Mouse (Mus musculus): ENCODE measurements around the gene Myl4.

The Myl4 gene

GRCm38 (mm10) chr11:104544507-104544906 is 6.0 kb upstream of the Myl4 start:
- no peaks in the 10 kb centered on the region for H3K9me3 ChIP-seq (ENCODE audit: low read length)
- peaks cover 56% of the 10 kb centered on the region for H3K4me1 ChIP-seq (replicated peaks; ENCODE audit: low read depth, low read length)
- peaks cover 26% of the 10 kb centered on the region for H3K36me3 ChIP-seq (ENCODE audit: insufficient read depth, low read length)
- TF ChIP-seq NANOG (IDR thresholded peaks at IDR 0.05; ENCODE audit: borderline replicate concordance, low read length) (no peak), POU5F1 (IDR thresholded peaks at IDR 0.05; ENCODE audit: borderline replicate concordance, low read length) (no peak), CTCF (conservative IDR thresholded peaks at IDR 0.05; ENCODE audit: low read length) (no peak)
- no peak overlapping the region for H3K4me3 ChIP-seq (replicated peaks; ENCODE audit: low read length)
- no peaks in the 10 kb centered on the region for H3K27me3 ChIP-seq (ENCODE audit: insufficient read depth, low read length)

- TF ChIP-seq NANOG (IDR thresholded peaks at IDR 0.05; ENCODE audit: borderline replicate concordance, low read length) (no peak), POU5F1 (IDR thresholded peaks at IDR 0.05; ENCODE audit: borderline replicate concordance, low read length) (no peak), CTCF (conservative IDR thresholded peaks at IDR 0.05; ENCODE audit: low read length) (no peak)
- Histone ChIP-seq H3K36me3 (ENCODE audit: insufficient read depth, low read length) (peaks cover 12% of the 10 kb centered on the region), H3K9me3 (ENCODE audit: low read length) (no peaks in the 10 kb centered on the region), H3K27me3 (ENCODE audit: insufficient read depth, low read length) (no peaks in the 10 kb centered on the region), H3K4me3 (replicated peaks; ENCODE audit: low read length) (no peak overlapping the region), H3K4me1 (replicated peaks; ENCODE audit: low read depth, low read length) (peaks cover 65% of the 10 kb centered on the region)
Measured at GRCm38 (mm10) chr11:104547502-104547901, 3.0 kb upstream of the Myl4 start.

- Histone ChIP-seq H3K27me3 (ENCODE audit: insufficient read depth, low read length) (no peaks in the 10 kb centered on the region), H3K4me3 (replicated peaks; ENCODE audit: low read length) (peak overlapping the region; percentile 97), H3K9me3 (ENCODE audit: low read length) (no peaks in the 10 kb centered on the region), H3K36me3 (ENCODE audit: insufficient read depth, low read length) (peaks cover 12% of the 10 kb centered on the region), H3K4me1 (replicated peaks; ENCODE audit: low read depth, low read length) (peaks cover 66% of the 10 kb centered on the region)
- no peak for TF ChIP-seq POU5F1 (IDR thresholded peaks at IDR 0.05; ENCODE audit: borderline replicate concordance, low read length)
- no peak for TF ChIP-seq CTCF (conservative IDR thresholded peaks at IDR 0.05; ENCODE audit: low read length)
- no peak for TF ChIP-seq NANOG (IDR thresholded peaks at IDR 0.05; ENCODE audit: borderline replicate concordance, low read length)
Measured at GRCm38 (mm10) chr11:104549438-104550405, 741 bp upstream of the Myl4 start.

- H3K9me3 ChIP-seq (ENCODE audit: low read length), result no peaks in the 10 kb centered on the region
- no peaks in the 10 kb centered on the region for H3K36me3 ChIP-seq (ENCODE audit: insufficient read depth, low read length)
- no peak overlapping the region for H3K4me3 ChIP-seq (replicated peaks; ENCODE audit: low read length)
- H3K4me1 ChIP-seq (replicated peaks; ENCODE audit: low read depth, low read length), result peaks cover 13% of the 10 kb centered on the region
- TF ChIP-seq POU5F1 (IDR thresholded peaks at IDR 0.05; ENCODE audit: borderline replicate concordance, low read length), result no peak
- TF ChIP-seq CTCF (conservative IDR thresholded peaks at IDR 0.05; ENCODE audit: low read length), result no peak
- no peak for TF ChIP-seq NANOG (IDR thresholded peaks at IDR 0.05; ENCODE audit: borderline replicate concordance, low read length)
- H3K27me3 ChIP-seq (ENCODE audit: insufficient read depth, low read length), result peaks cover 9% of the 10 kb centered on the region; the same call in 1 of the 2 replicates
Measured at GRCm38 (mm10) chr11:104558065-104558464, 7.6 kb downstream of the Myl4 start.

- TF ChIP-seq CTCF (conservative IDR thresholded peaks at IDR 0.05; ENCODE audit: low read length) (no peak), NANOG (IDR thresholded peaks at IDR 0.05; ENCODE audit: borderline replicate concordance, low read length) (no peak), POU5F1 (IDR thresholded peaks at IDR 0.05; ENCODE audit: borderline replicate concordance, low read length) (no peak)
- Histone ChIP-seq H3K36me3 (ENCODE audit: insufficient read depth, low read length) (no peaks in the 10 kb centered on the region), H3K27me3 (ENCODE audit: insufficient read depth, low read length) (peaks cover 9% of the 10 kb centered on the region; the same call in 1 of the 2 replicates), H3K9me3 (ENCODE audit: low read length) (no peaks in the 10 kb centered on the region), H3K4me1 (replicated peaks; ENCODE audit: low read depth, low read length) (peaks cover 13% of the 10 kb centered on the region), H3K4me3 (replicated peaks; ENCODE audit: low read length) (no peak overlapping the region)
Measured at GRCm38 (mm10) chr11:104558651-104559403, 8.4 kb downstream of the Myl4 start.

- no peak overlapping the region for H3K4me3 ChIP-seq (replicated peaks; ENCODE audit: low read length)
- H3K36me3 ChIP-seq (ENCODE audit: insufficient read depth, low read length), result no peaks in the 10 kb centered on the region
- H3K27me3 ChIP-seq (ENCODE audit: insufficient read depth, low read length), result peaks cover 9% of the 10 kb centered on the region; the same call in 1 of the 2 replicates
- TF ChIP-seq POU5F1 (IDR thresholded peaks at IDR 0.05; ENCODE audit: borderline replicate concordance, low read length) (no peak), NANOG (IDR thresholded peaks at IDR 0.05; ENCODE audit: borderline replicate concordance, low read length) (no peak), CTCF (conservative IDR thresholded peaks at IDR 0.05; ENCODE audit: low read length) (no peak)
- no peaks in the 10 kb centered on the region for H3K9me3 ChIP-seq (ENCODE audit: low read length)
- peaks cover 9% of the 10 kb centered on the region for H3K4me1 ChIP-seq (replicated peaks; ENCODE audit: low read depth, low read length)
Measured at GRCm38 (mm10) chr11:104560971-104561370, 10.5 kb downstream of the Myl4 start.

- H3K4me3 ChIP-seq (replicated peaks; ENCODE audit: low read length), result no peak overlapping the region
- TF ChIP-seq NANOG (IDR thresholded peaks at IDR 0.05; ENCODE audit: borderline replicate concordance, low read length) (no peak), CTCF (conservative IDR thresholded peaks at IDR 0.05; ENCODE audit: low read length) (no peak), POU5F1 (IDR thresholded peaks at IDR 0.05; ENCODE audit: borderline replicate concordance, low read length) (no peak)
- peaks cover 8% of the 10 kb centered on the region for H3K4me1 ChIP-seq (replicated peaks; ENCODE audit: low read depth, low read length)
- H3K9me3 ChIP-seq (ENCODE audit: low read length), result no peaks in the 10 kb centered on the region
- peaks cover 15% of the 10 kb centered on the region for H3K27me3 ChIP-seq (ENCODE audit: insufficient read depth, low read length)
- no peaks in the 10 kb centered on the region for H3K36me3 ChIP-seq (ENCODE audit: insufficient read depth, low read length)
Measured at GRCm38 (mm10) chr11:104563496-104563895, 13.0 kb downstream of the Myl4 start.

GRCm38 (mm10) chr11:104565172-104565571 is 14.7 kb downstream of the Myl4 start:
- TF ChIP-seq CTCF (conservative IDR thresholded peaks at IDR 0.05; ENCODE audit: low read length) (no peak), POU5F1 (IDR thresholded peaks at IDR 0.05; ENCODE audit: borderline replicate concordance, low read length) (no peak), NANOG (IDR thresholded peaks at IDR 0.05; ENCODE audit: borderline replicate concordance, low read length) (no peak)
- Histone ChIP-seq H3K4me3 (replicated peaks; ENCODE audit: low read length) (no peak overlapping the region), H3K9me3 (ENCODE audit: low read length) (peaks cover 7% of the 10 kb centered on the region), H3K27me3 (ENCODE audit: insufficient read depth, low read length) (peaks cover 18% of the 10 kb centered on the region), H3K4me1 (replicated peaks; ENCODE audit: low read depth, low read length) (0 out of 2 replicates have a peak, but pooled peaks cover 3% of the 10 kb centered on the region), H3K36me3 (ENCODE audit: insufficient read depth, low read length) (no peaks in the 10 kb centered on the region)
